Mouse (Mus musculus): ENCODE measurements around the gene Noct. TPM values are rescaled to one million over a fixed set of nuclear protein-coding genes. Genes with fewer than 3 reads are reported as not detected.

Gene Noct
- polyA plus RNA-seq, 1 experiment from 2014 or later: 29.0 TPM

DNA sequence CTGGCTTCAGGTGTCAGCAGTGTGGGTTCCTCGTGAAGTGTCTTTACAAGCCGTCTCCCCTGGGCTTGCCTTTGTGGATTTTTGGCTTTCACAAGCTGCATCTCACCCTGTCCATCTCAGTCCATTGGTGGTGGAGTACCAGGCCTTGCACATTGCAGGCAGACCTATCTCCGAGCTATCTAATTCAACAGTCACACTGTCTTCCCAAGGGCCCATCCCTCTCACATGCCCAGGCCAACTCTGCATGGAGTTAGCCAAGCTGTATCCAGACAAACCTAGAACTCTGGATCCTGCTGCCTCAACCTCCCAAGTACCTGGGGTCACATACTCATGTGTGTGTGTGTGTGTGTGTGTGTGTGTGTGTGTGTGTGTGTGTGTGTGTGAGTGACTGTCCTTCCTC is 15.3 kb downstream of the Noct start:
- Histone ChIP-seq H3K27me3 (replicated peaks; ENCODE audit: control insufficient read depth, insufficient read depth, low read length) (no peaks in the 10 kb centered on the region), H3K4me2 (no peak overlapping the region), H3K4me1 (replicated peaks; ENCODE audit: control insufficient read depth, insufficient read depth, low read length) (peaks cover 5% of the 10 kb centered on the region), H3K36me3 (ENCODE audit: control insufficient read depth, insufficient read depth, low read length) (0 out of 2 replicates have a peak, but pooled peaks cover 3% of the 10 kb centered on the region), H3K9me3 (ENCODE audit: control insufficient read depth, low read length) (no peaks in the 10 kb centered on the region), H3K9ac (ENCODE audit: low read depth, low read length) (no peak overlapping the region), H3K27ac (ENCODE audit: low read depth, low read length) (no peak overlapping the region), H3K4me3 (ENCODE audit: low read depth, low read length) (no peak overlapping the region)
- DNase-seq (ENCODE audit: low spot score) (no peak), ATAC-seq (replicated peaks; ENCODE audit: low FRiP score) (no peak)
- WGBS: 97% methylated on average over 3 of the region's 3 CpGs

- 91% methylated on average over 16 of the region's 16 CpGs for WGBS
- DNase-seq (ENCODE audit: low spot score) (no peak), ATAC-seq (replicated peaks; ENCODE audit: low FRiP score) (0 out of 2 replicates have a peak, but pooled peaks have one; percentile 26)
- Histone ChIP-seq H3K4me1 (replicated peaks; ENCODE audit: control insufficient read depth, insufficient read depth, low read length) (no peaks in the 10 kb centered on the region), H3K9ac (ENCODE audit: low read depth, low read length) (no peak overlapping the region), H3K4me3 (ENCODE audit: low read depth, low read length) (no peak overlapping the region), H3K27ac (ENCODE audit: low read depth, low read length) (no peak overlapping the region), H3K9me3 (ENCODE audit: control insufficient read depth, low read length) (no peaks in the 10 kb centered on the region), H3K27me3 (replicated peaks; ENCODE audit: control insufficient read depth, insufficient read depth, low read length) (no peaks in the 10 kb centered on the region), H3K36me3 (ENCODE audit: control insufficient read depth, insufficient read depth, low read length) (peaks cover 26% of the 10 kb centered on the region), H3K4me2 (no peak overlapping the region)
Observed at GRCm38 (mm10) chr3:51247704-51248103, 23.5 kb downstream of the Noct start.

DNA sequence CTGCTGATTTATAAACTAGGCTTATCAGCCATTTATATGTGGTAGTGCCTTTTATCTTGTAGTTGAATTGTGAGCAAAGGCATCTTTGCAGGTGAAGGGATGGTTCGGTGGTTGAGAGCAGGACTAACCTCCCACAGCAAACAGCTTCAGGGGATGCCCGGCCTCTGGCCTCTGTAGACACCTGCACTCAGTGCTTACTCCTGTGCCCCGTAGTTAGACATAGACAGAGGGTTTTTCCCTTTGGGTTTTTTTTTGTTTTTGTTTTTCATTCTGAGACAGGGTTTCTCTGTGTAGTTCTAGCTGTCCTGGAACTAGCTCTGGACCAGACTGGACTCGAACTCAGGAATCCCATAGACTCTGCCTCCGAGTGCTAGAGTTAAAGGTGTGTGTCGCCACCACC is 24.4 kb downstream of the Noct start:
- Histone ChIP-seq H3K36me3 (ENCODE audit: control insufficient read depth, insufficient read depth, low read length) (peaks cover 31% of the 10 kb centered on the region), H3K9me3 (ENCODE audit: control insufficient read depth, low read length) (no peaks in the 10 kb centered on the region), H3K9ac (ENCODE audit: low read depth, low read length) (no peak overlapping the region), H3K4me2 (no peak overlapping the region), H3K27me3 (replicated peaks; ENCODE audit: control insufficient read depth, insufficient read depth, low read length) (no peaks in the 10 kb centered on the region), H3K4me1 (replicated peaks; ENCODE audit: control insufficient read depth, insufficient read depth, low read length) (no peaks in the 10 kb centered on the region), H3K27ac (ENCODE audit: low read depth, low read length) (no peak overlapping the region), H3K4me3 (ENCODE audit: low read depth, low read length) (no peak overlapping the region)
- 94% methylated on average over 6 of the region's 6 CpGs for WGBS
- DNase-seq (ENCODE audit: low spot score): no peak
- ATAC-seq (replicated peaks; ENCODE audit: low FRiP score): no peak

DNA sequence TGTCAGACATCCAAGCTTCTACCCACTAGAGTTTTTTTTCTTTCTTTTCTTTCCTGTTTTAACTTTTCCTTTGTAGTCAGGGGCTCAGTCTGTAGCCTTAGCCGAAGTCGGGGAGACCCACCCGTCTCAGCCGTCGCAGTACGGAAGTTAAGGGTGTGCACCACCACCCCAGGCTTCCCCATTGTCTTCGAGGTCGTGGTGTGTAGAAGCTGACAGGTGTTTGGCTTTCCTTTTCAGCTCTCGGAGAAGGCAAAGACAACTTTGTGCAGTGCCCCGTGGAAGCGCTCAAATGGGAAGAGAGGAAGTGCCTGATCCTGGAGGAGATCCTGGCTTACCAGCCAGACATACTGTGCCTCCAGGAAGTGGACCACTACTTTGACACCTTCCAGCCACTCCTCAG is 25.2 kb downstream of the Noct start:
- 89% methylated on average over 11 of the region's 11 CpGs for WGBS
- Histone ChIP-seq H3K4me2 (no peak overlapping the region), H3K27ac (ENCODE audit: low read depth, low read length) (no peak overlapping the region), H3K27me3 (replicated peaks; ENCODE audit: control insufficient read depth, insufficient read depth, low read length) (no peaks in the 10 kb centered on the region), H3K9me3 (ENCODE audit: control insufficient read depth, low read length) (no peaks in the 10 kb centered on the region), H3K4me3 (ENCODE audit: low read depth, low read length) (no peak overlapping the region), H3K4me1 (replicated peaks; ENCODE audit: control insufficient read depth, insufficient read depth, low read length) (no peaks in the 10 kb centered on the region), H3K9ac (ENCODE audit: low read depth, low read length) (no peak overlapping the region), H3K36me3 (ENCODE audit: control insufficient read depth, insufficient read depth, low read length) (peaks cover 35% of the 10 kb centered on the region)
- DNase-seq (ENCODE audit: low spot score) (no peak), ATAC-seq (replicated peaks; ENCODE audit: low FRiP score) (no peak)

- DNase-seq (ENCODE audit: low spot score) (no peak), ATAC-seq (replicated peaks; ENCODE audit: low FRiP score) (no peak)
- Histone ChIP-seq H3K4me1 (replicated peaks; ENCODE audit: control insufficient read depth, insufficient read depth, low read length) (no peaks in the 10 kb centered on the region), H3K9ac (ENCODE audit: low read depth, low read length) (no peak overlapping the region), H3K9me3 (ENCODE audit: control insufficient read depth, low read length) (no peaks in the 10 kb centered on the region), H3K27me3 (replicated peaks; ENCODE audit: control insufficient read depth, insufficient read depth, low read length) (no peaks in the 10 kb centered on the region), H3K4me2 (no peak overlapping the region), H3K27ac (ENCODE audit: low read depth, low read length) (no peak overlapping the region), H3K36me3 (ENCODE audit: control insufficient read depth, insufficient read depth, low read length) (peaks cover 39% of the 10 kb centered on the region), H3K4me3 (ENCODE audit: low read depth, low read length) (no peak overlapping the region)
- 91% methylated on average over 13 of the region's 13 CpGs for whole genome bisulfite sequencing
Observed at GRCm38 (mm10) chr3:51249866-51250265, 25.6 kb downstream of the Noct start.

DNA sequence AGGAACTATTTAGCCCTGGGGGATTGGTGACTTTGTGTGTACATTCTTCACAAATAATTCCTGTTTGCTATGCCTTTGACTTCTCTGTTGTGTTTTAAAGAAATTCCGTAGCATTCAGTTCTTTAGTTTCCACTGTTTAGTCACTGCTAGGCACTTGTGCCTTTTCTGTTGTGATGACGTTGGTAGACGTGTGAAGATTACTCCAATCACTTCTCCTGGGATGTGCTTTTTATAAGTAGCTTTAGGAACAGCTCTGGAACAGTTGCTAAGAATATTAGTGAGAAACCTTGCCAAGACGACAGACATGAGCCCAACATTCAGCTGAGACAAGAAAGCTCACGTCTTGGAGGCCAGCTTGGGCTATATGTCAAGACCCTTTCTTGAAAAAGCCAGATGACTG is 26.8 kb downstream of the Noct start:
- no peaks in the 10 kb centered on the region for H3K4me1 ChIP-seq (replicated peaks; ENCODE audit: control insufficient read depth, insufficient read depth, low read length)
- no peak for DNase-seq (ENCODE audit: low spot score)
- H3K36me3 ChIP-seq (ENCODE audit: control insufficient read depth, insufficient read depth, low read length): peaks cover 41% of the 10 kb centered on the region
- no peak overlapping the region for H3K27ac ChIP-seq (ENCODE audit: low read depth, low read length)
- H3K4me2 ChIP-seq: no peak overlapping the region
- no peaks in the 10 kb centered on the region for H3K27me3 ChIP-seq (replicated peaks; ENCODE audit: control insufficient read depth, insufficient read depth, low read length)
- ATAC-seq (replicated peaks; ENCODE audit: low FRiP score): no peak
- no peak overlapping the region for H3K4me3 ChIP-seq (ENCODE audit: low read depth, low read length)
- WGBS: 85% methylated on average over 5 of the region's 5 CpGs
- no peak overlapping the region for H3K9ac ChIP-seq (ENCODE audit: low read depth, low read length)
- H3K9me3 ChIP-seq (ENCODE audit: control insufficient read depth, low read length): no peaks in the 10 kb centered on the region

- Histone ChIP-seq H3K27ac (ENCODE audit: low read depth, low read length) (no peak overlapping the region), H3K9me3 (ENCODE audit: control insufficient read depth, low read length) (no peaks in the 10 kb centered on the region), H3K4me2 (no peak overlapping the region), H3K9ac (ENCODE audit: low read depth, low read length) (no peak overlapping the region), H3K4me1 (replicated peaks; ENCODE audit: control insufficient read depth, insufficient read depth, low read length) (no peaks in the 10 kb centered on the region), H3K4me3 (ENCODE audit: low read depth, low read length) (no peak overlapping the region), H3K36me3 (ENCODE audit: control insufficient read depth, insufficient read depth, low read length) (peaks cover 52% of the 10 kb centered on the region), H3K27me3 (replicated peaks; ENCODE audit: control insufficient read depth, insufficient read depth, low read length) (no peaks in the 10 kb centered on the region)
- DNase-seq (ENCODE audit: low spot score) (no peak), ATAC-seq (replicated peaks; ENCODE audit: low FRiP score) (no peak)
- 89% methylated on average over 1 of the region's 1 CpGs for WGBS
Observed at GRCm38 (mm10) chr3:51252223-51252622, 28.0 kb downstream of the Noct start.

GRCm38 (mm10) chr3:51252689-51253402 is 28.6 kb downstream of the Noct start:
- no peak for DNase-seq (ENCODE audit: low spot score)
- 0 out of 2 replicates have a peak, but pooled peaks have one; percentile 27 for ATAC-seq (replicated peaks; ENCODE audit: low FRiP score)
- Histone ChIP-seq H3K27me3 (replicated peaks; ENCODE audit: control insufficient read depth, insufficient read depth, low read length) (no peaks in the 10 kb centered on the region), H3K9me3 (ENCODE audit: control insufficient read depth, low read length) (no peaks in the 10 kb centered on the region), H3K36me3 (ENCODE audit: control insufficient read depth, insufficient read depth, low read length) (peaks cover 53% of the 10 kb centered on the region), H3K4me1 (replicated peaks; ENCODE audit: control insufficient read depth, insufficient read depth, low read length) (no peaks in the 10 kb centered on the region), H3K4me2 (no peak overlapping the region), H3K9ac (ENCODE audit: low read depth, low read length) (no peak overlapping the region), H3K27ac (ENCODE audit: low read depth, low read length) (no peak overlapping the region), H3K4me3 (ENCODE audit: low read depth, low read length) (no peak overlapping the region)
- WGBS: 87% methylated on average over 12 of the region's 12 CpGs

DNA sequence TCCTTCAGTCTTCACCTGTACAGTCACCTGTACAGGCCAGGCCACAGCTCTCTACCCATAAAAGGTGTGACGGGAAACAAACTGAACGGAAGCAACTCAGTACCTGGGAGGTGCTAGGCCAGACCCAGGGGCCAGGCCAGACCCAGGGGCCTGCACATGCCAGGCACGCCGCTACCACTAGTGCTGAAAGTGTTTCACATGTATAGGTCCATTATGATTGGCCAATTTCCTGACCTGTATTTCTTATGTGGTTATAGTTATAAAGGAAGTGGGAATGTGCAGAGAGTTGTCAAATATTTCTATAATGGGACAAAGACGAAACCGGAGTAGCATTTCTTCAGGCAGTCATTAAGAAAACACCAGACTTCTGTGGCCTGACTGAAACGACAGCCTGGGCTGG is 30.5 kb downstream of the Noct start:
- H3K4me2 ChIP-seq: no peak overlapping the region
- no peak; the same call in 1 of the 2 replicates for ATAC-seq (replicated peaks; ENCODE audit: low FRiP score)
- H3K36me3 ChIP-seq (ENCODE audit: control insufficient read depth, insufficient read depth, low read length): peaks cover 49% of the 10 kb centered on the region

More for the DNA sequence above, 30.5 kb downstream of the Noct start:
- WGBS: 92% methylated on average over 7 of the region's 7 CpGs
- Histone ChIP-seq H3K4me1 (replicated peaks; ENCODE audit: control insufficient read depth, insufficient read depth, low read length) (no peaks in the 10 kb centered on the region), H3K4me3 (ENCODE audit: low read depth, low read length) (no peak overlapping the region), H3K27ac (ENCODE audit: low read depth, low read length) (no peak overlapping the region), H3K9ac (ENCODE audit: low read depth, low read length) (no peak overlapping the region), H3K9me3 (ENCODE audit: control insufficient read depth, low read length) (no peaks in the 10 kb centered on the region), H3K27me3 (replicated peaks; ENCODE audit: control insufficient read depth, insufficient read depth, low read length) (no peaks in the 10 kb centered on the region)
- DNase-seq (ENCODE audit: low spot score): no peak
